Mouse (Mus musculus) liver, postnatal 0 days (tissue): ENCODE measurements at regions not wholly inside any gene's neighbourhood (a gene's known extent, or its start where the extent isn't known, plus 50 kb on each side); places are given as distances from the start of the nearest gene placed in this dataset.

Experiments
- ATAC-seq: fragments of 200-750 bp; cut with Nextera tagmentation; 2 replicates; pipeline ENCODE4 v1.8.0; 2017; ENCODE audit warnings: mild to moderate bottlenecking, moderate library complexity
- DNase-seq: peaks from one replicate; pipeline ENCODE4 v3.0.0-alpha.2; 2016
- H3K27ac ChIP-seq: fragments of 300-500 bp; sonication (generic); 2 replicates; pipeline ENCODE4 v1.5.1; 2014; ENCODE audit warnings: antibody characterized with exemption, moderate library complexity, mild to moderate bottlenecking, low read depth
- H3K27me3 ChIP-seq: fragments of 300-500 bp; sonication (generic); 2 replicates; pipeline ENCODE4 v1.6.1; 2014; ENCODE audit warnings: low read length, control low read depth, mixed read lengths; ENCODE audit not compliant: insufficient read depth
- H3K36me3 ChIP-seq: fragments of 300-500 bp; sonication (generic); replicated peaks from 2 replicates; pipeline ENCODE4 v1.6.1; 2014; ENCODE audit warnings: mild to moderate bottlenecking, control low read depth, low read length, moderate library complexity, mixed read lengths; ENCODE audit not compliant: insufficient read depth
- H3K4me1 ChIP-seq: fragments of 300-500 bp; sonication (generic); 2 replicates; pipeline ENCODE4 v1.6.1; 2014; ENCODE audit warnings: antibody characterized with exemption, mild to moderate bottlenecking, control low read depth; ENCODE audit not compliant: insufficient read depth
- H3K4me2 ChIP-seq: fragments of 300-500 bp; sonication (generic); 2 replicates; pipeline ENCODE4 v1.6.1; 2014; ENCODE audit warnings: low read depth, mild to moderate bottlenecking, low read length, moderate library complexity, mixed read lengths
- H3K4me3 ChIP-seq: fragments of 300-500 bp; sonication (generic); 2 replicates; pipeline ENCODE4 v1.5.1; 2014; ENCODE audit warnings: low read depth, low read length
- H3K9ac ChIP-seq: fragments of 300-500 bp; sonication (generic); replicated peaks from 2 replicates; pipeline ENCODE4 v1.6.1; 2014; ENCODE audit warnings: mild to moderate bottlenecking, moderate library complexity
- H3K9me3 ChIP-seq: fragments of 300-500 bp; sonication (generic); 2 replicates; pipeline ENCODE4 v1.6.1; 2016; ENCODE audit warnings: mild to moderate bottlenecking, control low read depth, low read length, mixed read lengths
- CTCF ChIP-seq: sonication (generic); IDR thresholded peaks from 2 replicates; pipeline ENCODE4 v1.5.1; 2016; ENCODE audit warnings: antibody characterized with exemption, low read depth
- EP300 ChIP-seq: IDR thresholded peaks from 2 replicates; pipeline ENCODE4 v1.6.1; 2016; ENCODE audit warnings: antibody characterized with exemption, low read depth, mild to moderate bottlenecking
- WGBS: fragments of 180-500 bp; shearing (Covaris S2); extraction: QIAGEN DNeasy Blood & Tissue Kit; methylation state at CpG from one replicate; pipeline ENCODE4 v1.1.7; 2014; ENCODE audit not compliant: insufficient replicate concordance; 5-methylcytosine and 5-hydroxymethylcytosine counted together

- TF ChIP-seq CTCF: no peak
- TF ChIP-seq EP300: no peak
Observed at GRCm38 (mm10) chr6:93119482-93119881, 176.2 kb upstream of the Adamts9 start.

DNA sequence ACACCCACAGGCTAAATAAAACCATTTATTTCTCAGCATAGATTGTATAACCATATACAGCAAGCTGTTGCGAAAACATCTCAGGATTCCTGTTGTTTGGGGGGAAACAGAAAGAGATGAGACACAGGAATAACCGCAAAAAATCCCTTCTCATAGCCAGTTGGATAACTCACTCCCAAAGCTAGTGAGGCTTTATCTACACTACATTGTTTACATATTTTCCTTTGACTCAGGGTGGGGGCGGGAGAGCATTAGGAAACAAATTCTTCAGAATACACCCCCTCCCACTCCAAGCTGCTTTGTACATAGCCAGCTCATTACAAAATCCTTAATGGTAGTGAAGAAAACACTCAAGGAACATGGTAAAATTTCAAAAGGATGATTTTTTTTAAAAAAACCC, 170.1 kb upstream of the Adamts9 start:
- Histone ChIP-seq H3K4me2 (no peak overlapping the region), H3K27me3 (no peaks in the 10 kb centered on the region)
- ATAC-seq: no peak

More at GRCm38 (mm10) chr6:93119482-93119881, 176.2 kb upstream of the Adamts9 start:
- H3K27ac ChIP-seq: no peak overlapping the region
- DNase-seq (no peak), ATAC-seq (no peak)
- H3K4me3 ChIP-seq: no peak overlapping the region
- no peaks in the 10 kb centered on the region for H3K9me3 ChIP-seq
- H3K27me3 ChIP-seq: no peaks in the 10 kb centered on the region
- H3K9ac ChIP-seq: no peak overlapping the region
- no peaks in the 10 kb centered on the region for H3K36me3 ChIP-seq
- 77% methylated on average over 12 of the region's 12 CpGs for WGBS
- no peaks in the 10 kb centered on the region for H3K4me1 ChIP-seq
- no peak overlapping the region for H3K4me2 ChIP-seq

GRCm38 (mm10) chr6:93094730-93095360, 151.6 kb upstream of the Adamts9 start:
- TF ChIP-seq CTCF (no peak), EP300 (no peak)
- WGBS: 69% methylated on average over 5 of the region's 5 CpGs
- H3K27me3 ChIP-seq: no peaks in the 10 kb centered on the region
- no peak for ATAC-seq
- H3K9me3 ChIP-seq: no peaks in the 10 kb centered on the region
- DNase-seq: no peak
- H3K4me2 ChIP-seq: no peak overlapping the region
- H3K9ac ChIP-seq: no peak overlapping the region
- H3K27ac ChIP-seq: no peak overlapping the region
- no peaks in the 10 kb centered on the region for H3K4me1 ChIP-seq
- no peak overlapping the region for H3K4me3 ChIP-seq
- no peaks in the 10 kb centered on the region for H3K36me3 ChIP-seq

More for the DNA sequence above, 170.1 kb upstream of the Adamts9 start:
- no peaks in the 10 kb centered on the region for H3K36me3 ChIP-seq
- no peak overlapping the region for H3K9ac ChIP-seq
- H3K9me3 ChIP-seq: no peaks in the 10 kb centered on the region
- 61% methylated on average over 3 of the region's 3 CpGs for WGBS
- TF ChIP-seq CTCF (no peak), EP300 (no peak)
- no peak overlapping the region for H3K4me3 ChIP-seq
- no peak for DNase-seq
- no peaks in the 10 kb centered on the region for H3K4me1 ChIP-seq
- H3K27ac ChIP-seq: no peak overlapping the region

DNA sequence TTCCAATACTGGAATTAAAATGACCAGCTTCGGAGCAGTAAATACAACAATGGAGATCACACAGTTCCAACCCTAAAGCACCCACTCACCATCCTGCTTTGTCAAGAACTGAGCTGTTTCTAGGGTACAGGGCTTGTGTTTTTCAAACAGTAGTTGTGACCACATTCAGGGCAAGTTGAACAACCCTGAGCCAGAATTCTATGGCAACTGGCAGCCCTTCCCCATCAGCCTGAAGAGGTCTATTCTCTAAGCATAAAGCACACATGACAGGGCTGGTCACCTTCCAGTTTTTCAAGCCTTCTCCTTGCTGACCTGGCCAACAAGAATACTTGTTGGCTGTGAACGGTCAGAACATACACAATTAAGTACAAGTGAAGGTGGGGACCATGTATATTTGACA, 150.5 kb upstream of the Adamts9 start:
- no peak overlapping the region for H3K27ac ChIP-seq
- H3K4me2 ChIP-seq: no peak overlapping the region
- DNase-seq: no peak
- no peaks in the 10 kb centered on the region for H3K4me1 ChIP-seq
- 61% methylated on average over 2 of the region's 2 CpGs for WGBS
- ATAC-seq: no peak
- TF ChIP-seq EP300: no peak
- TF ChIP-seq CTCF: no peak
- no peak overlapping the region for H3K4me3 ChIP-seq
- no peaks in the 10 kb centered on the region for H3K27me3 ChIP-seq
- no peaks in the 10 kb centered on the region for H3K36me3 ChIP-seq
- H3K9ac ChIP-seq: no peak overlapping the region
- H3K9me3 ChIP-seq: no peaks in the 10 kb centered on the region

- no peak for TF ChIP-seq EP300
- TF ChIP-seq CTCF: no peak
- Histone ChIP-seq H3K27me3 (no peaks in the 10 kb centered on the region), H3K27ac (no peak overlapping the region), H3K9me3 (no peaks in the 10 kb centered on the region), H3K9ac (no peak overlapping the region), H3K4me2 (no peak overlapping the region), H3K4me1 (no peaks in the 10 kb centered on the region), H3K36me3 (no peaks in the 10 kb centered on the region), H3K4me3 (no peak overlapping the region)
- no peak for DNase-seq
- WGBS: 74% methylated on average over 2 of the region's 2 CpGs
- ATAC-seq: no peak
Observed at GRCm38 (mm10) chr6:93087329-93087728, 144.0 kb upstream of the Adamts9 start.

DNA sequence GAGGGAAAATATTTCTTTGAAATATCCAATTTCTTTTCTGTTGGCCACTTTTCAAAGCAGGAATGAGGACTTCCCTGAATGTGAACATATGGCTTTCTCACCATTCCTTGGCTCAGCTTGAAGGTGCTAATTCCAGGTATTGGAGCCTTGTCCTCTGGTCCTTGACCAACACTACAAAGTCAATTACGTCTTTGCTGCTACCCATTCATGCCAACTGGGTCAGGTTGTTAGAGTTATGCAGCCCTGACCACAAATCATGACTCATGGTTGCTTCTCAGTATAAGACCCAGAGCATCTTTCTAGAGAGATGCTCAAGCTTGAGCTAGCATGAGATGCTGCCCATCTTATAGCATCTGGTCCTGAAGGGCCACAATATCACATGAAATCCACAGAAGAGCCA, 141.0 kb upstream of the Adamts9 start:
- no peak for DNase-seq
- WGBS: 59% methylated on average over 1 of the region's 1 CpGs
- no peaks in the 10 kb centered on the region for H3K36me3 ChIP-seq
- H3K4me3 ChIP-seq: no peak overlapping the region
- no peaks in the 10 kb centered on the region for H3K9me3 ChIP-seq
- no peak overlapping the region for H3K4me2 ChIP-seq
- no peak overlapping the region for H3K27ac ChIP-seq
- H3K27me3 ChIP-seq: no peaks in the 10 kb centered on the region
- no peak overlapping the region for H3K9ac ChIP-seq
- TF ChIP-seq CTCF: no peak
- TF ChIP-seq EP300: no peak
- no peak for ATAC-seq
- H3K4me1 ChIP-seq: no peaks in the 10 kb centered on the region
